Mouse (Mus musculus): ENCODE results near the gene Nup214. TPM values are rescaled to one million over a fixed set of nuclear protein-coding genes. Genes with fewer than 3 reads are reported as not detected.
"Not testable (repeated sequence)": the region's sequence is repeated elsewhere in the genome, so short reads cannot be mapped to it uniquely, and the experiment has no call there.

The Nup214 gene
- polyA plus RNA-seq, 1 experiment from 2014 or later: 40.5 TPM

GRCm38 (mm10) chr2:32008311-32008710, 34.1 kb downstream of the Nup214 start:
- no peaks in the 10 kb centered on the region for H3K27me3 ChIP-seq
- H3K36me3 ChIP-seq (replicated peaks): peaks cover 92% of the 10 kb centered on the region
- no peaks in the 10 kb centered on the region for H3K4me1 ChIP-seq (replicated peaks)
- H3K4me3 ChIP-seq (replicated peaks): no peak overlapping the region
- ATAC-seq (ENCODE audit: insufficient read depth): no peak
- no peaks in the 10 kb centered on the region for H3K9me3 ChIP-seq (replicated peaks)
- WGBS (ENCODE audit: insufficient replicate concordance): 84% methylated on average over 2 of the region's 2 CpGs
- no peak overlapping the region for H3K27ac ChIP-seq (replicated peaks)
- no peak overlapping the region for H3K4me2 ChIP-seq
- no peak overlapping the region for H3K9ac ChIP-seq

GRCm38 (mm10) chr2:32008716-32009115, 34.5 kb downstream of the Nup214 start:
- no peak overlapping the region for H3K4me2 ChIP-seq
- H3K9ac ChIP-seq: no peak overlapping the region
- no peaks in the 10 kb centered on the region for H3K27me3 ChIP-seq
- no peak overlapping the region for H3K4me3 ChIP-seq (replicated peaks)
- no peaks in the 10 kb centered on the region for H3K4me1 ChIP-seq (replicated peaks)
- no peaks in the 10 kb centered on the region for H3K9me3 ChIP-seq (replicated peaks)
- no peak overlapping the region for H3K27ac ChIP-seq (replicated peaks)
- peaks cover 91% of the 10 kb centered on the region for H3K36me3 ChIP-seq (replicated peaks)
- WGBS (ENCODE audit: insufficient replicate concordance): 79% methylated on average over 11 of the region's 11 CpGs
- no peak for ATAC-seq (ENCODE audit: insufficient read depth)

DNA sequence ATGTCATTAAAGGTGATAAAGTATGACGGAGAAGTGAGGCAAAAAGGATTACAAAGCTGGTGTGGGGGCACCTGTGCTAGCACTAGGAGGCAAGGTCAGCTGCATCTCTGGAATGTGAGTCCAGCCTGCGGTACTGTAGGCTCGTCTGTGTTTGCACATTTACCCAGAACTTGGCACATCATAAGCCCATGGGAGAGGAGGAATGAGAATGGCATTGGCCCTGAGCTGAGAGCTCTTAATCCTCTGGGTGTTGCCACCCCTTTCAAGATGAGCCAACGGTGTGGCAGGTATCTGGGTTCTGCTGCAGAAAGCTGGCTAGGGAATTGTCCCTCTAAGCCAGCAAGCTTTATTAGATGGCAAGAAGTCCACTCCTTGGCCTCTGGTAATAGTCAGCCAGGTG, 45.5 kb downstream of the Nup214 start:
- Histone ChIP-seq H3K9ac (no peak overlapping the region), H3K36me3 (replicated peaks) (peaks cover 95% of the 10 kb centered on the region), H3K4me1 (replicated peaks) (peaks cover 15% of the 10 kb centered on the region), H3K27ac (replicated peaks) (no peak overlapping the region), H3K4me2 (no peak overlapping the region), H3K4me3 (replicated peaks) (no peak overlapping the region), H3K9me3 (replicated peaks) (no peaks in the 10 kb centered on the region), H3K27me3 (no peaks in the 10 kb centered on the region)
- ATAC-seq (ENCODE audit: insufficient read depth): no peak
- WGBS (ENCODE audit: insufficient replicate concordance): 69% methylated on average over 4 of the region's 4 CpGs

DNA sequence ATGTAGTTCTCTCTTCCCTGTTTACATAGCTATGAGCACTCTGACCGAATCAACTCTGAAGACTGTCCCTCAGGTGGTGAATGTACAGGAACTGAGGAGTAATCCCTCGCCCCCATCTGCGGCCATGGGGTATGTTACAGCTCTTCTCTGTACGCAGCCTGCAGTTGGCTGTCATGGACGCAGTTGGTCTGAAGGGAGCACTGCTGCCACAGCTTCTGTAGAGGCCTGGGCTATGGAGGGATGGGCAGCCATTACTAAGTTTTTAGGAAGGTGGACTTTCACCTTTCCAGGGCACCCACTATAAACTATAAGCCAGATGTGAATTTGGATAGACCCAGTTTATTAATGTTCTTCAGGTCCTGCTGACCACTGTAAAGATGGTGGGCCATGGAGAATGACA, 46.0 kb downstream of the Nup214 start:
- H3K27ac ChIP-seq (replicated peaks): no peak overlapping the region
- H3K4me3 ChIP-seq (replicated peaks): no peak overlapping the region
- H3K9me3 ChIP-seq (replicated peaks): no peaks in the 10 kb centered on the region
- 89% methylated on average over 5 of the region's 5 CpGs for whole genome bisulfite sequencing (ENCODE audit: insufficient replicate concordance)
- H3K27me3 ChIP-seq: no peaks in the 10 kb centered on the region
- H3K4me1 ChIP-seq (replicated peaks): peaks cover 15% of the 10 kb centered on the region
- H3K36me3 ChIP-seq (replicated peaks): peaks cover 95% of the 10 kb centered on the region
- ATAC-seq (ENCODE audit: insufficient read depth): no peak
- H3K4me2 ChIP-seq: no peak overlapping the region
- H3K9ac ChIP-seq: no peak overlapping the region

DNA sequence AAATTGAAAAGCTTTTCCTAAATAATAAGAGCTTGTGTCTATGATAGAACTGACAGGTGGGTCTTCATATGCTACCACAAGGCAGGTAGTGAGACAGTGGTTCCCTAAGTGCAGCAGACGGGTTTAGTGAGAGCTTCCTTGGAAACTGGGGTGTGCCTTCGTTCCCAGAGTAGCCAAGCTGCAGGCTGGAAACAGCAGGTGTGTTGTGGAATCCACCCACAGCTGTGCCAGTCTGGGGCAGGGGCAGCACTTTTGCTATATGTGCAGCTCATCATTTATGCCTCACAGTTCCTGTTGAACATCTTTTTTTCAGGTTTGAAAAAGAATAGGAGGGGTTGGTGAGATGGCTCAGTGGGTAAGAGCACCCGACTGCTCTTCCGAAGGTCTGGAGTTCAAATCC, 50.1 kb downstream of the Nup214 start:
- 79% methylated on average over 4 of the region's 4 CpGs for WGBS (ENCODE audit: insufficient replicate concordance)
- H3K9ac ChIP-seq: no peak overlapping the region
- H3K4me1 ChIP-seq (replicated peaks): peaks cover 15% of the 10 kb centered on the region
- H3K27ac ChIP-seq (replicated peaks): no peak overlapping the region
- H3K27me3 ChIP-seq: no peaks in the 10 kb centered on the region
- no peak overlapping the region for H3K4me3 ChIP-seq (replicated peaks)
- no peak for ATAC-seq (ENCODE audit: insufficient read depth)
- no peak overlapping the region for H3K4me2 ChIP-seq
- no peaks in the 10 kb centered on the region for H3K9me3 ChIP-seq (replicated peaks)
- peaks cover 93% of the 10 kb centered on the region for H3K36me3 ChIP-seq (replicated peaks)

DNA sequence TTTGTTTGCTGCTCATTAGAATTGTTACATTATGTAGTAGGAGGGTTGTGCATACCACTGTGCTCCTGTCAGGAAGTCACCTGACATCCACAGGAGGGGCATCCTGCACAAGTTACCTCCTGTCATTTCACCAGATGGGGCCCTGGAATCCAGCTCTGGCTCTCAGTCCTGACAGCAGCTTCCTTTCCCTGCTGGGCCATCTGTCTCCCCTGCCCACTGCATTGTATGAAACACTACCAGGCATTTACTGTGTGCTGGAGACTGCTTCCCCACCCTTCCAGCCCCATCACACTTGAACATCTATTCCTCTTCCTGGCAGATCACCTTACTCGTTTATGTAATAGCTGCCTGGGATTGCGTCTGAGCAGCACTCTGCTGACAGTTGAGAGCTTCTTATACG, 55.4 kb downstream of the Nup214 start:
- 70% methylated on average over 3 of the region's 3 CpGs for WGBS (ENCODE audit: insufficient replicate concordance)
- Histone ChIP-seq H3K9ac (no peak overlapping the region), H3K4me1 (replicated peaks) (no peaks in the 10 kb centered on the region), H3K36me3 (replicated peaks) (peaks cover 93% of the 10 kb centered on the region), H3K4me2 (no peak overlapping the region), H3K9me3 (replicated peaks) (no peaks in the 10 kb centered on the region), H3K27ac (replicated peaks) (no peak overlapping the region), H3K27me3 (no peaks in the 10 kb centered on the region), H3K4me3 (replicated peaks) (no peak overlapping the region)
- ATAC-seq (ENCODE audit: insufficient read depth): no peak

DNA sequence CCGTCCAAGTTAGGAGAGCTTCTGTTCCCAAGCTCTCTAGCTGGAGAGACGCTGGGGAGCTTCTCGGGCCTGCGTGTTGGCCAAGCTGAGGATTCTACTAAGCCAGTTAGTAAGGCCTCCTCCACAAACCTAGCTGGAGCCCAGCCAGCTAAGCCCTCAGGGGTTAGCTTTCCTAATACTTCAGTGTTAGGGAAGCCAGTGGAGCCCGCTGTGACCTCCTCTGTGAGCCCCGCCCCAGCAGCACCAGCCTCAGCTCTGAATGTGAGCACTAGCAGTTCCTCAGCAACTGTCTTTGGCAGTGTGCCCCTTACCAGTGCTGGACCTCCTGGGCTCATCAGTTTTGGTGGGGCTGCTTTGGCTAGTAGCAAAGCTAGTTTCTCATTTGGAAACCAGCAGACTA, 59.2 kb downstream of the Nup214 start:
- Histone ChIP-seq H3K36me3 (replicated peaks) (peaks cover 76% of the 10 kb centered on the region), H3K9me3 (replicated peaks) (no peaks in the 10 kb centered on the region), H3K4me3 (replicated peaks) (no peak overlapping the region), H3K27me3 (no peaks in the 10 kb centered on the region), H3K9ac (no peak overlapping the region), H3K4me1 (replicated peaks) (no peaks in the 10 kb centered on the region), H3K27ac (replicated peaks) (no peak overlapping the region), H3K4me2 (no peak overlapping the region)
- ATAC-seq (ENCODE audit: insufficient read depth): no peak
- WGBS (ENCODE audit: insufficient replicate concordance): 92% methylated on average over 6 of the region's 6 CpGs

DNA sequence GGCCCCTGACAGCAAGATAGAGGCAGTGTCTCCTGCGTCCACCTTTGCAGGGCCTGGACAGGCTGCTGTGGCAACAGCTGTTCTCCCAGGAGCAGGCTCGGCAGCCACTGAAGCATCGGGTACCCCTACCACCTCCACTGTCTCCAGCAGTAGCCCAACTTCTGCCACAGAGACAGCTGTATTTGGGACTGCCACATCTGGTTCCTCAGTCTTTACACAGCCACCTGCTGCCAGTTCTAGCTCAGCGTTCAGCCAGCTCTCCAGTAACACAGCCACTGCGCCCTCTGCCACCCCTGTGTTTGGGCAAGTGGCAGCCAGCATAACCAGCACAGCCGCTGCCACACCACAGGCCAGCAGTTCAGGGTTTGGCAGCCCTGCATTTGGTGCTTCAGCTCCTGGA, 60.0 kb downstream of the Nup214 start:
- WGBS (ENCODE audit: insufficient replicate concordance): 84% methylated on average over 6 of the region's 6 CpGs
- H3K9me3 ChIP-seq (replicated peaks): no peaks in the 10 kb centered on the region
- no peaks in the 10 kb centered on the region for H3K4me1 ChIP-seq (replicated peaks)
- H3K27me3 ChIP-seq: no peaks in the 10 kb centered on the region
- H3K9ac ChIP-seq: no peak overlapping the region
- H3K36me3 ChIP-seq (replicated peaks): peaks cover 78% of the 10 kb centered on the region
- no peak overlapping the region for H3K27ac ChIP-seq (replicated peaks)
- H3K4me2 ChIP-seq: no peak overlapping the region
- ATAC-seq (ENCODE audit: insufficient read depth): no peak
- no peak overlapping the region for H3K4me3 ChIP-seq (replicated peaks)

- 0 out of 2 replicates have a peak overlapping the region, but pooled peaks have one; percentile 14 for H3K27ac ChIP-seq (replicated peaks)
- WGBS (ENCODE audit: insufficient replicate concordance): 45% methylated on average over 6 of the region's 6 CpGs
Measured at GRCm38 (mm10) chr2:32037279-32037858, 63.1 kb downstream of the Nup214 start.

DNA sequence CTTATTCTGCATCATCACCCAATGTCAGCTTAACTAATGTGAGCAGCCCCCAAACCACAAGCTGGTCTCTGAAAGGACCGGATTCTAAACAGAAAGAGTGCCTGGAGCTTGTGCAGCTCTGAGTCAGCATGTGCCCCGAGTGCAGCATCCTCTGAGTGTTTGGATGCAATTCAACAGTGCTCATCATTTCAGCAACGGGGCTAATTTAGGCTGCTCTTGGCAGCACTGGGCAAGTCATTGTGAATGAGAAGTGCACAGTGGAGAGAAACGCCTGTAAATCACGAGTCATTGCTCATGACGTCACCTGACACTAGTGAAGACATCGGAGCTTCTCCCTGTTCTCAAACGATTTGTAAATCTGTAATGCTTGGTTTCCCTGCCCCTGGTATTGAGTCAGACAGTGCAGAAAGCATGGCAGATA, 64.4 kb downstream of the Nup214 start:
- 69% methylated on average over 8 of the region's 8 CpGs for WGBS (ENCODE audit: insufficient replicate concordance)
- peaks cover 76% of the 10 kb centered on the region for H3K36me3 ChIP-seq (replicated peaks)

More at GRCm38 (mm10) chr2:32037279-32037858, 63.1 kb downstream of the Nup214 start:
- Histone ChIP-seq H3K9ac (no peak overlapping the region), H3K4me3 (replicated peaks) (no peak overlapping the region), H3K9me3 (replicated peaks) (no peaks in the 10 kb centered on the region), H3K4me2 (no peak overlapping the region), H3K4me1 (replicated peaks) (no peaks in the 10 kb centered on the region), H3K27me3 (no peaks in the 10 kb centered on the region), H3K36me3 (replicated peaks) (peaks cover 76% of the 10 kb centered on the region)
- ATAC-seq (ENCODE audit: insufficient read depth): no peak

GRCm38 (mm10) chr2:32040646-32041045, 66.4 kb downstream of the Nup214 start:
- H3K4me2 ChIP-seq; H3K4me1 ChIP-seq (replicated peaks); H3K4me3 ChIP-seq (replicated peaks); H3K9me3 ChIP-seq (replicated peaks); H3K27ac ChIP-seq (replicated peaks); ATAC-seq (ENCODE audit: insufficient read depth); H3K9ac ChIP-seq; H3K27me3 ChIP-seq: not testable (repeated sequence)
- 81% methylated on average over 9 of the region's 9 CpGs for WGBS (ENCODE audit: insufficient replicate concordance)
- H3K36me3 ChIP-seq (replicated peaks): peaks cover 76% of the 10 kb centered on the region

More for the DNA sequence above, 64.4 kb downstream of the Nup214 start:
- no peak overlapping the region for H3K27ac ChIP-seq (replicated peaks)
- H3K27me3 ChIP-seq: no peaks in the 10 kb centered on the region
- no peaks in the 10 kb centered on the region for H3K9me3 ChIP-seq (replicated peaks)
- no peak for ATAC-seq (ENCODE audit: insufficient read depth)
- no peak overlapping the region for H3K9ac ChIP-seq
- H3K4me2 ChIP-seq: no peak overlapping the region
- H3K4me3 ChIP-seq (replicated peaks): no peak overlapping the region
- no peaks in the 10 kb centered on the region for H3K4me1 ChIP-seq (replicated peaks)

- Histone ChIP-seq H3K27ac (replicated peaks) (no peak overlapping the region), H3K9me3 (replicated peaks) (no peaks in the 10 kb centered on the region), H3K4me3 (replicated peaks) (no peak overlapping the region), H3K27me3 (no peaks in the 10 kb centered on the region), H3K4me1 (replicated peaks) (no peaks in the 10 kb centered on the region), H3K4me2 (no peak overlapping the region), H3K9ac (no peak overlapping the region), H3K36me3 (replicated peaks) (peaks cover 78% of the 10 kb centered on the region)
- 75% methylated on average over 2 of the region's 2 CpGs for WGBS (ENCODE audit: insufficient replicate concordance)
- ATAC-seq (ENCODE audit: insufficient read depth): no peak
Measured at GRCm38 (mm10) chr2:32041087-32041486, 66.9 kb downstream of the Nup214 start.
